Mouse (Mus musculus) cerebellum, adult 9-11 months (tissue): ENCODE measurements around the gene Dpy30.
"Not testable (repeated sequence)": the region's sequence is repeated elsewhere in the genome, so short reads cannot be mapped to it uniquely, and the experiment has no call there.

Source experiments
- DNase-seq: peaks from one replicate; pipeline ENCODE4 v3.0.0; 2022

Gene Dpy30

DNA sequence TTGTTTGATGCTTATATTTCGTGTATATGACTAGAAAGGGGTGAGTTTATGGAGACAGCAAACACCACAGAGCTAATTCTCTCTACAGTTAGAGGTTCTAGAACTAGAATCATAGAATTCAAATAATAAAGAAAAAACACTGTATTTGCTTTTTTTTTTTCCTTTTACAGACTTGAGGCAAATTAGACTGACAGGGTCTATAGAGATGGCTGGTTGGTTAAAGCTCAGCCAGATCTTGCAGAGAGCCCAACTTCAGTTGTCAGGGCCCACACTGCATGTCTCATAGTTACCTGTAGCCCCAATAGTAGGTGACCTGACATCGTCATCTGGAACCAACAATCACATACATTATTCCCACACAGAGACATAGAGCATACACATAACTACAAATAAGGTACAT lies at the start of gene Dpy30:
Dpy30 (minus strand) TSS at position 101 of the 400 bp plus-strand sequence.
- DNase-seq = no peak

GRCm38 (mm10) chr17:74363592-74363991 lies 39.8 kb upstream of the Dpy30 start:
- no peak for DNase-seq

DNA sequence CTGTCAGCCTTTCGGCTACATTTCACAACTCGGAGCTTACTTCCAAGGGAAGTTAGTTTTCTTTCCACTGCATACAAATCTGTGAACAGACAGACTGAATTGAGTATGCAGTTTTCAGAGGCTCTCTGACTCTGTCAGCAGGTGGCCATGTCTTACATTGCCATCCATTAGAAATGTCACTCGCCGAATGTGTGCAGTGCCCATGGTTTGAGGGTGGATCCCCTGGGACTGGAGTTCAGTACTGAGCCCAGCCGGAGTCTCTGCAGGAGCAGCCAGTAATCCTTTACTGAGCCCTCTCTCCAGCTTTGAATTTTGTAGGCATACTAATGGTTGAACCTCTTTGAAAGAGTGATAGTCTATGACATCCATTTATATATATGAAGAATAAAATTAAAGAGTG lies 17.4 kb upstream of the Dpy30 start:
- no peak for DNase-seq

DNA sequence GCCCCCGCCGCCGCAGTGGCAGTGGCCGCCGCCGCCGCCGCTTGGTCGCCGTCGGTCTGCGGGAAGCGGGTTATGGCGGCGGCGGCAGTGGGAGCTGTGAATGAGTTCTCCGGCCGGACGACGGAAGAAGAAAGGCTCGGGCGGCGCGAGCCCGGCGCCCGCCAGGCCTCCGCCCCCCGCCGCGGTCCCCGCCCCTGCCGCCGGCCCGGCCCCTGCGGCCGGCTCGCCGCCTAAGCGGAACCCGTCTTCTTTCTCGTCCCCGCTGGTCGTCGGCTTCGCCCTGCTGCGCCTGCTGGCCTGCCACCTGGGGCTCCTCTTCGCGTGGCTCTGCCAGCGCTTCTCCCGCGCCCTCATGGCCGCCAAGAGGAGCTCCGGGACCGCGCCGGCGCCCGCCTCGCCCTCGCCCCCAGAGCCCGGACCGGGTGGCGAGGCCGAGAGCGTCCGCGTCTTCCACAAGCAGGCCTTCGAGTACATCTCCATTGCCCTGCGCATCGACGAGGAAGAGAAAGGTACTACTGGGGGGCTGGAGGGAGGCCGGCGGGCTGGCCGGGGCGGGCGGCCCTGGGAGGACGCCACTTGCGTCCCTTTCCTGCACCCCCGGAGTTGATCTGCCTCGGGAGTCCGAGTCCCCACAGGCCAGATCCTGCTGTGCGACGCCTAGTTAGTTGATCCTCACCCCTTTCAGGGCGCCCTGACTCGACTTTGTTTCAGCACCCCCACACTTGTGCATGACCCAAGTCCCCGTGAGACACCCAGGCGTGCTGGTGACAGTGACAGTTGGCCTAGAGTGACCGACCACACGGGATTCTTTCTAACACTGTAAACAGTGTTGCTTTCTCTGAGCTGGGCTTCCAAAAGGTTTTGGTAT lies 15.4 kb upstream of the Dpy30 start, which contains the start of gene Spast:
Spast (plus strand) TSS at position 51 of the 868 bp plus-strand sequence.
- DNase-seq = peak; percentile 79

GRCm38 (mm10) chr17:74338225-74338931 lies 14.6 kb upstream of the Dpy30 start:
- peak; percentile 97 for DNase-seq

DNA sequence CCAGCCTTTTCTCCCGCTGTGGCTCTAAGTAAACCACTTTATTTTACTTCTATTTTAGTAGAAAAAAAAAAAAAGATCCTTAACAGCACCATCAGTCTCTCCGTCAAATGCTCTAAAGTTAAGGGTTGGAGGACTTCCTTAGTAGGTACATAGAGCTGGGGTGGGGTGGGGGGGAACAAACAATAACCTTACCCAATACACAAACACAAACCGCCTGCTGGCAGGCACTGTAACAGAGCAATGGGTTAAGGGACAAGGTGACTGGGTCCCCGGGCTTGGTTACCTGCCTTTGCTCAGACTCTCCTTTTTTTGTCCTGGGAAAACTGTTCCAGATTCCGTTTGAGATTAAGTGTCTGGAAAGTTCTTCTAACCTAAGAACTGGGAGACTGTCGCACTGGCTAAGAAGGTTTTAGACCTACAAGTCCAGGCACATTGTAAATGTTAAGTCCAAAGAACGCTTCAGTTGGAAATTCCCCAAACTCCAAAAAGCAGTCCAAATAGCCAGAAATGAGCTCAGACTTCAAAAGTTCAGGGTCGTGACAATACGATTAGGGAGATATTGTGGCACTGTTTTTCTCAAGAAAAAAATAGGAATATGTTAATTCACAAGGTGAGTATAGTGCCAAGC lies 7.4 kb upstream of the Dpy30 start:
- no peak for DNase-seq

DNA sequence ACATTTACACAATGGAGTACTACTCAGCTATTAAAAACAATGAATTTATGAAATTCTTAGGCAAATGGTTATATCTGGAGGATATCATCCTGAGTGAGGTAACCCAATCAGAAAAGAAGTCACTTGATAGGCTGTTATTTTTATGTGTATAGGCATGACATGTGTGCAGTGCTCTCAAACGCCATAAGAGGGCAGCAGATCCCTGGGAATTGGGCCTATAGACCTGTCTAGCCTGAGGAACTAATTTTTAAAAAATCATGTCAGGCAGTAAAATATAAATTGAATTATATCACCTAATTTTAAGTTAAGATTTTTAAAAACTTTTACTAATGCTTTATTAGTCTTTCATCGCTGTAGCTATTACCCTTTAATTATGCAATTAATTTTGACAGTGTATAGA lies 4.4 kb upstream of the Dpy30 start:
- not testable (repeated sequence) for DNase-seq

- DNase-seq = not testable (repeated sequence)
Measured at GRCm38 (mm10) chr17:74327195-74327594, 3.5 kb upstream of the Dpy30 start.

- DNase-seq = no peak
Measured at GRCm38 (mm10) chr17:74322400-74323054, 1.2 kb downstream of the Dpy30 start.

- no peak for DNase-seq
Measured at GRCm38 (mm10) chr17:74318721-74319120, 5.0 kb downstream of the Dpy30 start.

GRCm38 (mm10) chr17:74316309-74316863 lies 7.4 kb downstream of the Dpy30 start:
- DNase-seq = peak; percentile 91

DNA sequence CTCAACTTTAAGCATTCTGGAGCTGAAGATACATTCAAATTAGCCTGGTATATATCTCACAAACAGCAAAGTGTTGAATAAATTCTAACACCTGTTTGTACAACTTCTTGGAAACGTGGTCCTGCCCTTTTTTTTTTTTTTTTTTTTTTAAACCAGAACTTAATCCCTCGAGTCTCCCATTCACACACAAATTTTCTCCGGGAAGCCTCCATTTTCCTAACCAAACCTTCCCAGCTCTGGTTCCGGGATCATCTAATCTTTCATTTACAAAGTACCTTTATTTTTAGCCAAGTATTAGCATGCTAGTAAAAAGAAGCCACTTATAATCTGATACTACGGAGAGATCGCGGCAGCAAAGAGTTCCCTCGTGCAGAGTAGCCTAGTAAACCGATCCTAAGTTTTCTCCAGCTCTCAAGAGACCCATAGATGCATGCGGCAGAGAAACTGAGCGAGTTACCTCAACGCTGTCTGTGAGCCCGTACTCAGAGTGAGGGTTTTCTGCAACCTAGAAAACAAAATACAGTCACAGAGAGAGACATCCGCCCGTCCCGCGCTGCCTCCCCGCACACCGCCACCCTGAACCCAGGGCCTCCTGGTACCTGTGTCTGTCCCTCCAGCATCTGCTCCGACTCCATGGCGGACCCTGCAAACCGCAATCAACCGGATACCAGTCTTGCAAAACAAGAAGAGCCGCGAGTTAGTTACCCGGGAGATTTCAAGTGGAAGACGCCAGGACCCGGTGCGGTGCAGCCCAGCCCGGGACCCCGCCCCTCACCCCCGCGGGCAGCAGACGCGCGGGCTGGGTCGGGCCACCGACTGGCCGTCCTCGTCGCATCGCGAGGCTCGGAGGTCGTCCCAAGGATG lies 8.1 kb downstream of the Dpy30 start:
- no peak for DNase-seq

- DNase-seq = no peak
Measured at GRCm38 (mm10) chr17:74306021-74306420, 17.7 kb downstream of the Dpy30 start.

- DNase-seq = no peak
Measured at GRCm38 (mm10) chr17:74305616-74306015, 18.1 kb downstream of the Dpy30 start.

DNA sequence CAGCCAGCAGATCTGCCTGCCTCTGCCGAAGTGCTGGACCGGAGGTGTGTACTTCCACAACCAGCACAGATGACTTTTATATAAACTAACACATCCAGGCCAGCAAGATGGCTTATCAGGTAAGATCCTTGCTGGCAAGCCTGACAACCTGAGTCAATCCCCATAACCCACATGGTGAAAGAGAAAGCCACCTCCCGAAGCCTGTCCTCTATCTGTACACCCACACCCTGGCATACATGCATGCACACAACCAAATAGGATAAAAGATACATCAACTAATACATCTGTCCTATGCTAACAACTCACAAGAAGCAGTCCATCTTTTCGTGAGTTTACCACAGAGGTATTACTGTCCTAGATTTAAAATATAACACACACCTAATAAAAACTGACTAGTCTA lies 19.7 kb downstream of the Dpy30 start:
- no peak for DNase-seq

GRCm38 (mm10) chr17:74300089-74300488 lies 23.7 kb downstream of the Dpy30 start:
- DNase-seq = no peak

- DNase-seq = not testable (repeated sequence)
Measured at GRCm38 (mm10) chr17:74296991-74297390, 26.8 kb downstream of the Dpy30 start.

DNA sequence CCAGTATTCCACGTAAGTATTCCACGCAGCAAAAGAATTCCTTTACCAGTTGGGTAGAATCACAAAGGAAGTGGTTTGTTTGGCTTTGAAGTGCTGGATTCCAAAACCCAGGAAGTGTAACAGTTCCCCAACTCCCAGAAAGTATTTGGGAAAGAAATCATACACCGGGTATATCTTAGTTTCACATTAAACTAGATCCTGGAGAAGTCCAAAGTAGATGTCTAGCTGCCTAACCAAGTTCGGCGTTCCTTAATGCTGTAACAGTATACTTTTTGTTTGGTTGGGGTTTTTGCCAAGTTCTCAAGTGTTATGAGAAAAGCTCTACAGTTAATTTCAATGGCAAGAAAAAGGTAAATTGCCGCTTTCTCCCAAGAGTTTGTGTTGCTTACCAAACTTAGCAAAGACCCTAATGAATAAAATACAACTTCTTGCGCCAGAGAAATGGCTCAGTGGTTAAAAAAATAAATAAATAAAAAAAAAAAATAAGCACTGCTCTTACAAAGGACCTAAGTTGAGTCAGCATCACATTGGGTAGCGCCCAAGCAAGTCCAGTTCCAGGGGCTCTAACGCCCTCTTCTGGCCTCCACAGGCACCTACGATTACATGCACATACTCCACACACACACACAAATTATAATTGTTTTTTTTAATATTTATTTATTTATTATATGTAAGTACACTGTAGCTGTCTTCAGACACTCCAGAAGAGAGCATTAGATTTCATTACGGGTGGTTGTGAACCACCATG lies 27.5 kb downstream of the Dpy30 start:
- no peak for DNase-seq

DNA sequence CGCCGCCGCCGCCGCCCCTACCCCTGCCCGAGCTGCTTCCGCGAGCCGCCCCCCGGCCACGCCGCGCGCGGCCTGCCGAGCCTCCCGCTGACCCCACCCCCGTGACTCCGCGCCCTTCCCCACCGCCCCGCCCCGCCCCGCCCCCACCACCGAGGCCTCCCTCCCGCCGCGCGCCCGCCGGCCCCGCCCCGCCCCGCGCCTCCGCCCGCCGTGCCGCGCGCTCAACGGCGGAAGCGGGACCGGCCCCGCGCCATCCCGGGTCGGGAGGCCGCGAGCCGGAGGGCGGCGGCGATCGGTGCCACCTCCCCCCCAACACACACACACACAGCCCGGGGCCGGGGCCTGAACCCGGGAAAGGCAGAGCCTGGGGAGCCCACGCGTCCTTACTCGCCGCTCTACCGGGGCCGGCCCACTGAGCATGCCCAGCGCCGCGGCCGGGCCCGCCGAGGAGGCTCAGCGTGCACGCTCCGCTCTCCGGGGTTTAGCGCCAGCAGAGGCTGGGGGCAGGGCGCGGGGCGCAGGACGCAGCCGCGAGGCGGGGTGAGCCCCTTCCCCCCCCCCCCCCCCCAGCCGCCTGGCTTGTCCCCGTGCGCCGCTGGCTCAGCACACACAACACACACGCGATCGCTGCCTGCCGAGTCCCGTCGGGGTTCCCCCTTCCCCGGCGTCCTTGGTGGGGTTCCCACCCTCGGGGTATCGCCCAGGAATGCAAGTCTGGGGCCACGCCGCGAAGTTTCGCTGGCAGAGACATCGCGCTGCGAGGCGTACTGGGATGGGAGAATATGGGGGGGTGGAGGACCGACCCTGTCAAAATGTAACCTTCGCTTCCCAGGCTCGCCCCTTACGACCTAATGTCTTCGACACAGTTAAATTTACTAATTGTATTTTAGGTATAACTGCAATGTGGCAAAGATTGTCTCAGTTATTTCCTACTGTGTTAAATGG lies 28.4 kb downstream of the Dpy30 start, which contains the start of gene Memo1:
Memo1 (minus strand) TSS at position 496 of the 945 bp plus-strand sequence.
- peak; percentile 77 for DNase-seq
